Comparison of ENCODE assay signal across 8 mouse cellular contexts in genomic region chr1:168428255-168428654, GRCm38 (mm10). TPM values are rescaled to one million over a fixed set of nuclear protein-coding genes. Genes with fewer than 3 reads are reported as not detected.
DNase-seq lines count a peak whose midpoint lies in the region; ATAC-seq and TF ChIP-seq lines count a peak whose summit lies in the region.

No protein-coding gene starts in this region.

- no peak overlapping the region for H3K9ac ChIP-seq in liver, embryonic 15.5 days

- H3K4me1 ChIP-seq in liver, embryonic 15.5 days (replicated peaks), result peaks cover 12% of the 10 kb centered on the region

- no peaks in the 10 kb centered on the region for H3K36me3 ChIP-seq in liver, embryonic 15.5 days (replicated peaks)

- no peak overlapping the region; the same call in 1 of the 2 replicates for H3K27ac ChIP-seq in gastrocnemius, adult 2 months
- no peak overlapping the region for H3K27ac ChIP-seq in liver, embryonic 15.5 days (replicated peaks)

- 57% methylated on average over 6 of the region's 6 CpGs for WGBS in liver, embryonic 15.5 days (ENCODE audit: insufficient replicate concordance)

- no peak for ATAC-seq in liver, embryonic 15.5 days (ENCODE audit: insufficient read depth)
- no peak for ATAC-seq in erythroblast, adult 5-6 weeks (replicated peaks; ENCODE audit: low FRiP score, poor library complexity, severe bottlenecking)

- peaks cover 12% of the 10 kb centered on the region for H3K27me3 ChIP-seq in liver, embryonic 15.5 days

- DNase-seq in gastrocnemius, adult 2 months, result no peak
- DNase-seq in gastrocnemius, postnatal 14 days, result no peak
- DNase-seq in urinary bladder, postnatal 25 days (ENCODE audit: low spot score), result peak; percentile 3
- no peak for DNase-seq in urinary bladder, postnatal 4 days (ENCODE audit: low spot score in 2 of 2)
- DNase-seq in left cerebral cortex, adult 11 months (ENCODE audit: low spot score), result no peak
- no peak for DNase-seq in frontal cortex, postnatal 36 days (ENCODE audit: low spot score in 2 of 2)

- no peak for TF ChIP-seq CTCF in gastrocnemius, adult 2 months (IDR thresholded peaks at IDR 0.05)

- H3K4me3 ChIP-seq in gastrocnemius, adult 2 months, result peak overlapping the region; percentile 91
- no peak overlapping the region for H3K4me3 ChIP-seq in liver, embryonic 15.5 days (replicated peaks)

- intact Hi-C loops in gastrocnemius, adult 2 months (cut with DNase I), result no loop called here
- intact Hi-C loops in gastrocnemius, postnatal 14 days (cut with DNase I; ENCODE audit: low total_unique reads), result no loop called here

- H3K9me3 ChIP-seq in liver, embryonic 15.5 days (replicated peaks), result no peaks in the 10 kb centered on the region

- 0 out of 2 replicates have a peak overlapping the region, but pooled peaks have one; percentile 10 for H3K4me2 ChIP-seq in liver, embryonic 15.5 days

RNA-seq across cellular contexts. Expression of gene Pbx1, which starts 3.8 kb away (rescaled TPM):
- total RNA-seq in gastrocnemius, adult 2 months (2021), result 10 to 100 TPM; 16.9 to 29.3 TPM
- total RNA-seq in gastrocnemius, postnatal 14 days (2021), result 10 to 100 TPM; 20.3 to 23.0 TPM
- 2.0 and 2.6 TPM in 2 replicates for polyA plus RNA-seq in liver, embryonic 15.5 days (2015; fragmentation: Nextera tagmentation; extraction: Ambion mirVana)
- 5.6 and 6.1 TPM in 2 replicates for total RNA-seq in erythroblast, adult 5-6 weeks (2015; ENCODE audit: low replicate concordance)
- 3.2 and 5.2 TPM in 2 replicates for total RNA-seq in erythroblast, adult 5-6 weeks (2017; ENCODE audit: low replicate concordance)
